9 mouse cellular contexts compared by ENCODE assay signal in genomic region chr6:29832356-29832755, GRCm38 (mm10).
"Had no signal": no experiment of that assay in that cellular context is flagged by ENCODE, and none has a peak within 500 bp of the region (broad histone marks: within the 10 kb centered on the region; RNA-seq: fewer than 3 reads in every experiment).

No protein-coding gene starts in this region.

- DNase-seq: gastrocnemius, adult 2 months; gastrocnemius, postnatal 10 days; gastrocnemius, postnatal 25 days; heart, adult 18-20 months; heart, postnatal 10 days; heart, postnatal 4 days; kidney, postnatal 4 days; liver; liver, embryonic 13.5 days had no signal
